Mouse (Mus musculus) E14TG2a.4 (cell line): ENCODE results near the gene Abhd4.

ENCODE experiments used
- CTCF ChIP-seq: conservative IDR thresholded peaks from 2 replicates; pipeline ENCODE4 v1.5.1; 2014; ENCODE audit warnings: low read length
- NANOG ChIP-seq: IDR thresholded peaks from 2 replicates; pipeline ENCODE4 v1.6.1; 2014; ENCODE audit warnings: borderline replicate concordance, low read length, mixed read lengths
- POU5F1 ChIP-seq: IDR thresholded peaks from 2 replicates; pipeline ENCODE4 v1.6.1; 2014; ENCODE audit warnings: low read length, borderline replicate concordance

GRCm38 (mm10) chr14:54262622-54263021 is 8.6 kb downstream of the Abhd4 start:
- TF ChIP-seq CTCF (no peak), NANOG (no peak), POU5F1 (no peak)
